ENCODE assay signal across 12 mouse cellular contexts in genomic region chr8:106761317-106761716, GRCm38 (mm10).
DNase-seq lines count a peak whose midpoint lies in the region; ATAC-seq lines count a peak whose summit lies in the region.
"Had no signal": no experiment of that assay in that cellular context is flagged by ENCODE, and none has a peak within 500 bp of the region (broad histone marks: within the 10 kb centered on the region; RNA-seq: fewer than 3 reads in every experiment).

No protein-coding gene starts in this region.

- WGBS in lung, embryonic 15.5 days = 49% methylated on average over 4 of the region's 4 CpGs
- WGBS in forebrain, embryonic 13.5 days = 31% methylated on average over 4 of the region's 4 CpGs
- 31% methylated on average over 4 of the region's 4 CpGs for WGBS in limb, embryonic 13.5 days
- WGBS in stomach, embryonic 15.5 days = 54% methylated on average over 4 of the region's 4 CpGs

- no peaks in the 10 kb centered on the region for H3K9me3 ChIP-seq in lung, embryonic 15.5 days
- H3K9me3 ChIP-seq in forebrain, embryonic 13.5 days (replicated peaks) = no peaks in the 10 kb centered on the region
- H3K9me3 ChIP-seq in limb, embryonic 13.5 days = no peaks in the 10 kb centered on the region
- H3K9me3 ChIP-seq in stomach, embryonic 15.5 days = no peaks in the 10 kb centered on the region

- H3K9ac ChIP-seq in lung, embryonic 15.5 days = no peak overlapping the region
- 0 out of 2 replicates have a peak overlapping the region, but pooled peaks have one; percentile 10 for H3K9ac ChIP-seq in forebrain, embryonic 13.5 days
- peak overlapping the region; percentile 39; the same call in 1 of the 2 replicates for H3K9ac ChIP-seq in limb, embryonic 13.5 days
- H3K9ac ChIP-seq in stomach, embryonic 15.5 days = no peak overlapping the region
- H3K9ac ChIP-seq: liver, embryonic 14.5 days had no signal

- no peak overlapping the region for H3K4me3 ChIP-seq in lung, embryonic 15.5 days
- no peak overlapping the region for H3K4me3 ChIP-seq in forebrain, embryonic 13.5 days
- H3K4me3 ChIP-seq in limb, embryonic 13.5 days = no peak overlapping the region
- H3K4me3 ChIP-seq in stomach, embryonic 15.5 days (replicated peaks) = no peak overlapping the region

- ATAC-seq in lung, embryonic 15.5 days (ENCODE audit: borderline replicate concordance, extremely low read depth, low FRiP score, low TSS enrichment) = no peak
- ATAC-seq in forebrain, embryonic 13.5 days = no peak
- no peak for ATAC-seq in limb, embryonic 13.5 days (ENCODE audit: low FRiP score, low read depth)
- no peak for ATAC-seq in stomach, embryonic 15.5 days (ENCODE audit: insufficient read depth, low FRiP score, low read depth)

- peaks cover 7% of the 10 kb centered on the region; the same call in 1 of the 2 replicates for H3K4me1 ChIP-seq in lung, embryonic 15.5 days
- peaks cover 30% of the 10 kb centered on the region for H3K4me1 ChIP-seq in forebrain, embryonic 13.5 days
- H3K4me1 ChIP-seq in limb, embryonic 13.5 days = peaks cover 17% of the 10 kb centered on the region
- peaks cover 4% of the 10 kb centered on the region; the same call in 1 of the 2 replicates for H3K4me1 ChIP-seq in stomach, embryonic 15.5 days

- no peaks in the 10 kb centered on the region for H3K27me3 ChIP-seq in lung, embryonic 15.5 days
- no peaks in the 10 kb centered on the region for H3K27me3 ChIP-seq in forebrain, embryonic 13.5 days
- H3K27me3 ChIP-seq in limb, embryonic 13.5 days = no peaks in the 10 kb centered on the region
- no peaks in the 10 kb centered on the region for H3K27me3 ChIP-seq in stomach, embryonic 15.5 days (replicated peaks)

- H3K27ac ChIP-seq in lung, embryonic 15.5 days = peak overlapping the region; percentile 13
- peak overlapping the region; percentile 74 for H3K27ac ChIP-seq in forebrain, embryonic 13.5 days
- no peak overlapping the region; the same call in 1 of the 2 replicates for H3K27ac ChIP-seq in limb, embryonic 13.5 days
- peak overlapping the region; percentile 46; the same call in 1 of the 2 replicates for H3K27ac ChIP-seq in stomach, embryonic 15.5 days
- H3K27ac ChIP-seq: liver, embryonic 14.5 days had no signal

- no peak overlapping the region for H3K4me2 ChIP-seq in lung, embryonic 15.5 days
- H3K4me2 ChIP-seq in forebrain, embryonic 13.5 days = no peak overlapping the region
- H3K4me2 ChIP-seq in limb, embryonic 13.5 days (replicated peaks) = no peak overlapping the region
- no peak overlapping the region for H3K4me2 ChIP-seq in stomach, embryonic 15.5 days

- DNase-seq in lung, postnatal 36 days = no peak
- no peak for DNase-seq in thymus, postnatal 36 days
- no peak for DNase-seq in cerebellum, postnatal 14 days
- DNase-seq: gastrocnemius, postnatal 14 days; kidney, adult 2 months; right cerebral cortex, postnatal 14 days; thymus, postnatal 14 days had no signal

- H3K36me3 ChIP-seq in lung, embryonic 15.5 days = no peaks in the 10 kb centered on the region
- no peaks in the 10 kb centered on the region for H3K36me3 ChIP-seq in forebrain, embryonic 13.5 days (ENCODE audit: poor library complexity, severe bottlenecking)
- H3K36me3 ChIP-seq in limb, embryonic 13.5 days = 0 out of 2 replicates have a peak, but pooled peaks cover 3% of the 10 kb centered on the region
- H3K36me3 ChIP-seq in stomach, embryonic 15.5 days = no peaks in the 10 kb centered on the region

Comparison
In these comparisons a context has a peak if more than half of its experiments do, and no peak if none do; other contexts are left out.
1. H3K9ac ChIP-seq: peak in forebrain, embryonic 13.5 days (single experiment) and limb, embryonic 13.5 days (single experiment); none in lung, embryonic 15.5 days (single experiment) and stomach, embryonic 15.5 days (single experiment).